ENCODE assay signal across 21 mouse cellular contexts in the genomic region with DNA sequence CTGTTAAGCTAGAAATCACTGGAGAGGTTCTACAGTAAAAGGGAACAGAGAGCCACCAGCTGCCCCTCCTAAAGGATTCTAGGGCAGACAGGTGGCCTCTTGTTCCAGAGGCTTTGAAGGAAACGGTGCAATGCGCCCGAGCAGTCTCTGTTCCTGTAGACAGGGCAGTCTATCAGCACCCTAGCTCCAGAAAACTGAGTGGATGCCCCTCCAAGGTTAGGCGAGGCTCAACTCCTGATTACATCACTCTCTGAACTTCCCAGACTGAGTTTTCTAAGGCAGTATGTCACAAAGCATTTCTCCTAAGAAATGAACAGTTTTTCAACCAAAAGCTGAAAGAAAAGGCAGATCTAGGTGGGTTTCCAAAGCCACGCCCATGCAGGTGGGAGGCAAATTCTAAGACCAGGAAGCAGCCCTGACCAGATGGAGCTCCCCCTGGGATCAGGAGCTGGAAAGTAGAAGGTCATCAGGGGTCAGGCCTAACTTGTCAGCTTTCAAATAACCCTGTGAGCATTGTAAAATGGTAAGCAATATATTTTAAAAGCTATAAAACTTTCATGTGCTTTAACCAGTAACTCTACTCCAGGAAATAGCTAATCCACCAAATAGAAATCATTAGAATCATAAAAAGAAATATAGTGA. TPM values are rescaled to one million over a fixed set of nuclear protein-coding genes. Genes with fewer than 3 reads are reported as not detected.
DNase-seq lines count a peak whose midpoint lies in the region; TF ChIP-seq lines count a peak whose summit lies in the region.
"Had no signal": no experiment of that assay in that cellular context is flagged by ENCODE, and none has a peak within 500 bp of the region (broad histone marks: within the 10 kb centered on the region; RNA-seq: fewer than 3 reads in every experiment).

No protein-coding gene starts in this region.

- peaks cover 6% of the 10 kb centered on the region for H3K4me1 ChIP-seq in lung, adult 2 months (ENCODE audit: control insufficient read depth, insufficient read depth, low read length)

- no peak for TF ChIP-seq CTCF in layer of hippocampus, adult 2 months (conservative IDR thresholded peaks at IDR 0.05)
- no peak for TF ChIP-seq CTCF in lung, adult 2 months (IDR thresholded peaks at IDR 0.05; ENCODE audit: insufficient read depth, low read length)

- TF ChIP-seq POLR2A in lung, adult 2 months (IDR thresholded peaks at IDR 0.05; ENCODE audit: borderline replicate concordance, extremely low read depth, low read depth, low read length): no peak

- peak; percentile 42 for DNase-seq in embryo, embryonic 11 days
- no peak for DNase-seq in embryo, embryonic 10.5 days (ENCODE audit: low spot score)
- DNase-seq in layer of hippocampus, adult 2 months (ENCODE audit: low spot score in 2 of 2): no peak
- DNase-seq in layer of hippocampus, adult 11-12 months (ENCODE audit: low spot score): no peak
- DNase-seq in forelimb bud, embryonic 11.5 days (ENCODE audit: low read depth, low spot score): peak; percentile 52
- DNase-seq in mesoderm, embryonic 11.5 days (ENCODE audit: low read depth, low spot score): peak; percentile 34
- no peak for DNase-seq in T-cell, adult 2 months (ENCODE audit: low spot score)
- DNase-seq in lung, adult 2 months: no peak
- DNase-seq: adrenal gland, postnatal 14 days; cerebellum, adult 11 months; cerebellum, postnatal 14 days; gastrocnemius, postnatal 36 days; heart, postnatal 14 days; kidney, postnatal 36 days; spleen, adult 18-20 months; thymus, adult 18-20 months had no signal

- H3K4me3 ChIP-seq in layer of hippocampus, adult 2 months: no peak overlapping the region
- no peak overlapping the region for H3K4me3 ChIP-seq in lung, adult 2 months (replicated peaks; ENCODE audit: extremely low read depth, low read depth, low read length)
- H3K4me3 ChIP-seq: forebrain, embryonic 13.5 days; hindbrain, embryonic 12.5 days; limb, embryonic 13.5 days had no signal

- peak overlapping the region; percentile 14; the same call in 1 of the 2 replicates for H3K27ac ChIP-seq in layer of hippocampus, adult 2 months
- H3K27ac ChIP-seq: forebrain, embryonic 13.5 days; hindbrain, embryonic 12.5 days; limb, embryonic 13.5 days; liver, embryonic 14.5 days; macrophage had no signal

- WGBS in lung, adult 2 months: 56% methylated on average over 5 of the region's 5 CpGs

RNA-seq across cellular contexts. Expression of a gene that starts 17.1 kb away (rescaled TPM):
- total RNA-seq in layer of hippocampus, adult 2 months (2021): 100 to 1,000 TPM; 112 to 120 TPM
- polyA plus RNA-seq in lung, adult 2 months (2012; rRNA removed): 58.5 and 64.0 TPM in 2 replicates

Comparison
In these comparisons a context has a peak if more than half of its experiments do, and no peak if none do; other contexts are left out.
1. DNase-seq: peak in embryo, embryonic 11 days (single experiment), forelimb bud, embryonic 11.5 days (single experiment) and mesoderm, embryonic 11.5 days (single experiment); none in embryo, embryonic 10.5 days (single experiment), layer of hippocampus, adult 2 months (0 of 2), layer of hippocampus, adult 11-12 months (single experiment), T-cell, adult 2 months (single experiment) and lung, adult 2 months (single experiment).